Mouse (Mus musculus): Measurements from ENCODE around the gene Gin1.
"Not testable (repeated sequence)": the region's sequence is repeated elsewhere in the genome, so short reads cannot be mapped to it uniquely, and the experiment has no call there.

The Gin1 gene

GRCm38 (mm10) chr1:97769904-97770753 lies at the start of gene Gin1, which contains the start of gene Ppip5k2:
Gene Gin1, plus strand, starts transcription at chr1:97770172.
Gene Ppip5k2, minus strand, starts transcription at chr1:97770411.
- peak; percentile 80 for DNase-seq (ENCODE audit: low spot score)

GRCm38 (mm10) chr1:97726730-97727129 lies 43.2 kb upstream of the Gin1 start:
- DNase-seq (ENCODE audit: low spot score) = no peak

GRCm38 (mm10) chr1:97729339-97729738 lies 40.6 kb upstream of the Gin1 start:
- no peak for DNase-seq (ENCODE audit: low spot score)

- DNase-seq (ENCODE audit: low spot score) = no peak
These were observed 26.9 kb upstream of the Gin1 start for GRCm38 (mm10) chr1:97743063-97743462.

GRCm38 (mm10) chr1:97745712-97746111 lies 24.3 kb upstream of the Gin1 start:
- no peak for DNase-seq (ENCODE audit: low spot score)

GRCm38 (mm10) chr1:97746261-97746660 lies 23.7 kb upstream of the Gin1 start:
- DNase-seq (ENCODE audit: low spot score) = no peak

- DNase-seq (ENCODE audit: low spot score) = no peak
These were observed 21.8 kb upstream of the Gin1 start for GRCm38 (mm10) chr1:97748163-97748562.

GRCm38 (mm10) chr1:97753216-97753615 lies 16.8 kb upstream of the Gin1 start:
- DNase-seq (ENCODE audit: low spot score) = no peak

GRCm38 (mm10) chr1:97754392-97754791 lies 15.6 kb upstream of the Gin1 start:
- no peak for DNase-seq (ENCODE audit: low spot score)

GRCm38 (mm10) chr1:97759841-97760240 lies 10.1 kb upstream of the Gin1 start:
- DNase-seq (ENCODE audit: low spot score) = no peak

GRCm38 (mm10) chr1:97760598-97760997 lies 9.4 kb upstream of the Gin1 start:
- DNase-seq (ENCODE audit: low spot score) = no peak

GRCm38 (mm10) chr1:97761477-97761876 lies 8.5 kb upstream of the Gin1 start:
- no peak for DNase-seq (ENCODE audit: low spot score)

- DNase-seq (ENCODE audit: low spot score) = not testable (repeated sequence)
These were observed 4.3 kb upstream of the Gin1 start for GRCm38 (mm10) chr1:97765712-97766111.

- DNase-seq (ENCODE audit: low spot score) = no peak
These were observed 1.9 kb upstream of the Gin1 start for GRCm38 (mm10) chr1:97768089-97768488.

GRCm38 (mm10) chr1:97768906-97769293 lies 1.1 kb upstream of the Gin1 start:
- no peak for DNase-seq (ENCODE audit: low spot score)

GRCm38 (mm10) chr1:97769294-97769903 lies 573 bp upstream of the Gin1 start:
- peak; percentile 12 for DNase-seq (ENCODE audit: low spot score)

GRCm38 (mm10) chr1:97771118-97771517 lies 1.1 kb downstream of the Gin1 start:
- no peak for DNase-seq (ENCODE audit: low spot score)

- no peak for DNase-seq (ENCODE audit: low spot score)
These were observed 1.8 kb downstream of the Gin1 start for GRCm38 (mm10) chr1:97771727-97772126.

- DNase-seq (ENCODE audit: low spot score) = no peak
These were observed 3.4 kb downstream of the Gin1 start for GRCm38 (mm10) chr1:97773362-97773761.

GRCm38 (mm10) chr1:97773973-97774372 lies 4.0 kb downstream of the Gin1 start:
- no peak for DNase-seq (ENCODE audit: low spot score)

GRCm38 (mm10) chr1:97781674-97782073 lies 11.7 kb downstream of the Gin1 start:
- DNase-seq (ENCODE audit: low spot score) = no peak

- no peak for DNase-seq (ENCODE audit: low spot score)
These were observed 15.0 kb downstream of the Gin1 start for GRCm38 (mm10) chr1:97784928-97785327.

- DNase-seq (ENCODE audit: low spot score) = no peak
These were observed 15.9 kb downstream of the Gin1 start for GRCm38 (mm10) chr1:97785685-97786393.

Data from ovary, postnatal 10 days (tissue).